Mouse (Mus musculus) embryo, embryonic 11.5 days (tissue): Measurements from ENCODE around the gene Itga9.

Experiments used
- DNase-seq: peaks from one replicate; pipeline ENCODE4 v3.0.0-alpha.2; 2012; ENCODE audit warnings: low read depth, low spot score

Itga9 gene

DNA sequence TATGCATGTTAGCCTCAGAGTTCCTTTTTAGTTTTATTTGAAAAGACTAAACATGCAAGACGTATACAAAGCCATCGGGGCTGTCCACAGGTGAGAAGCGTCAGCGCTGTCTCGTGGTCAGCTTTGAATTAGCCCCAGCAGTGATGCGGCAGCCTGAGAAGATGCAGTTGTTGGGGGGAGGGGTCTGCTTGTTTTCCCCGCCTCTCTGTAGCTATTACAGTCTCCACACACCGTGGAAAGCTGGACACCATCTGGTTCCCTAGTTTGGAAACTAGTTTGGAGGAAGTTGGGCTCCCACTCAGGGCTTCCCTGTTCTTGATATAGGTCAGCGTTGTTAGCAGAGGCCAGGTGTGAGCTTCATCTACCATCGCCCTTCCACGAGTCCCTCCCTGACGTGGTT, 266.5 kb downstream of the Itga9 start:
- no peak for DNase-seq

DNA sequence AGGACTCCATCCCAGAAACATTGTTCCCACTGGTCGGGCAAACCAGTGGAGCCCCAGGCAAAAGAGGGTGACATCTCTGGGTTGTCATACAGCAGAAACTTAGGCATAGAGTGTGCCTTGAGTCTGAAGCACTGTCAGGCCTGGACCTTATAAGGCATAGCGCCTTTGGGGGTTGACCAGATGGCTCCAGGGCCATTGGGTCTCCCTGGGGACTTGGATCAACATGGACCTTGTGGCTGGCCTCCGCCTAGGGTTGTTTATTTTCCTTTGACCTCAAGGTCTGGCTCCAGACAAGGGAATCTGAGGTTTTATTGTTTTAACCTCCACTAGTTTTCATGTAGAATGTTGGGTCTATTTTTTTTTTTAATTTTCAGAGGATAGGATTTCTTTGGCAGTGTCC, 267.1 kb downstream of the Itga9 start:
- no peak for DNase-seq

DNA sequence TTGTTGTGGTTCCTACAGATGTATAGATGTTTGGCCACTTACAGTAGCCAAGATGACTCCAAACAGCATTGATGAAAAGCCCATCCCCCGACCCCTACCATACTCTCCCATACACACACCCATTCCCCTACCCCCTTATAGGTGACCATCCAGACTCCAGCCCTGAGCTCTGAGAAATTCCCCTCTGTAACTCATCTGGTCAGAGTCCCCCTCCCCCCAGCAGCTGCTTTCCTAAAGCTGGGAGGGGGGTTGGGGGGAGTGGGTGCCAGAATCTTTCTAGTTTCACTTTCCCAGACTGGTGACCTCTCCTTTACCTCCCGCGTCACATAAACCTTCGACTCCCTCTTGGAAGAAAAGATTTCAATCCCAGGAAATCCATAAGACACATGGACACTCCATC, 269.2 kb downstream of the Itga9 start:
- no peak for DNase-seq

DNA sequence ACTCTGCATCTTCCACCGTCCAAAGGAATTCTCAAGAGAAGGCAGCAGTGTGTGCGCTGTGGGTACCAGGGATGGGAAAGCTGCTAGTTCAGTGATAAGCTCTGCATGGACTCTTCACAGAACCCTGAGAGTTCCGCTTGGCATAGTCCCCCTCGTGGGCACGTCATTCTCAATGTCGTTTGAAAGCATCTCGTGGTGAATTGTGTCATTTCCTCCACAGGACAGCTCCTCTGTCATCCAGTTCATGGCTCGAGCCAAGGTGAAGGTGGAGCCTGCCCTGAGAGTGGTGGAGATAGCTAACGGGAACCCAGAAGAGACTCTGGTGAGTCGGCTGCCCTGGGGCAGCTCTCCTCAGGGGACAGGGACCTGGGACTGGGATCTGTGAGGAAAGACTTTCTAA, 270.4 kb downstream of the Itga9 start:
- DNase-seq = no peak

DNA sequence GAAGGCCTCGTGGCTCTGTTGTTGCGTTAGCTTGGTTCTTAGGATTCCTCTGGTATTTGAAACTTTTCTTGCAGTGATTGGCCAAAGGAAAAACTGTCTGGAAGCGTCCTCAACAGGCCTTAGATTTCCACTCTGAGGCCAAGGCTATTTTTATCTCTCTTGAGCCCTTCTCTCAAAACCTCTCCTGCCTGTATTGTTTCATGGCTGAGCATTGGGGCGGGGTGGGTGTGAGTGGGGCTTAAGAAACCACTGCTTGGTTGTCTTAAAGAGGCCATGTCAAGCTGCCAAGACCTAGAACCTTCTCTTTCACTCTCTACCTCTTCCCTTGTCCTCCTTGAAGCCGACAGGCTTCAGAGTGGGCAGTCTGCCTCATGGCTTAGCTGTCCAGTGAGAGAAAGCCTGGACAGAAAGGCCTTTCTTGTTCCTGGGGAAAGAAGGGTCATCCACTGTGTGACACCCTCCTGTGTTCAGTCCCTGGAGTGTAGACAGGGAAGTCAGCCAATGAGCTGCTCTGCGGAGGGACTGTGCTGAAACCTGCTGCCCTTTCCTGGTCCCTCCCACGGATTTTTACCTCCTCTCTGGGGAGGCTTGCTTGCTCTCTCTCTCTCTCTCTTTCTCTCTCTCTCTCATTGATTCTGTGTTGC, 271.0 kb downstream of the Itga9 start:
- DNase-seq = no peak

DNA sequence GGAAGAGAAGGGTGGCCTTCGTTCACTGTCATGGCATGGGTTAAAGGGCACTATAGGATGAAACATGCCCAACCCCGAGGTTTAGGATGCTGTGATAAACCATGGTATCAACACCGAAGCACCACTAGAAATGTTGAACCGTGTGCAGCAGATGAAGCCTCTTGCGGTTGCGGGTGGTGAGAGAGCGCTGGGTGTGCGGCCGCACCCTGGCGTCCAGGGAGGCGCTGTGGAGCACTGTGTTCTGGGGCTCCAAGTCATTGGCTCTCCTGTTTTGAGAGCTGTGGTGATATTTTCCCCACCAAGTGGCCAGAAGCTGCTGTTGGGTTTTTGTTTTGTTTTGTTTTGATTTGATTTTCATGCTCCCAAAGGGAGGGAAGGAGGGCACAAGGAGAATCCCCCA, 272.1 kb downstream of the Itga9 start:
- DNase-seq = no peak

DNA sequence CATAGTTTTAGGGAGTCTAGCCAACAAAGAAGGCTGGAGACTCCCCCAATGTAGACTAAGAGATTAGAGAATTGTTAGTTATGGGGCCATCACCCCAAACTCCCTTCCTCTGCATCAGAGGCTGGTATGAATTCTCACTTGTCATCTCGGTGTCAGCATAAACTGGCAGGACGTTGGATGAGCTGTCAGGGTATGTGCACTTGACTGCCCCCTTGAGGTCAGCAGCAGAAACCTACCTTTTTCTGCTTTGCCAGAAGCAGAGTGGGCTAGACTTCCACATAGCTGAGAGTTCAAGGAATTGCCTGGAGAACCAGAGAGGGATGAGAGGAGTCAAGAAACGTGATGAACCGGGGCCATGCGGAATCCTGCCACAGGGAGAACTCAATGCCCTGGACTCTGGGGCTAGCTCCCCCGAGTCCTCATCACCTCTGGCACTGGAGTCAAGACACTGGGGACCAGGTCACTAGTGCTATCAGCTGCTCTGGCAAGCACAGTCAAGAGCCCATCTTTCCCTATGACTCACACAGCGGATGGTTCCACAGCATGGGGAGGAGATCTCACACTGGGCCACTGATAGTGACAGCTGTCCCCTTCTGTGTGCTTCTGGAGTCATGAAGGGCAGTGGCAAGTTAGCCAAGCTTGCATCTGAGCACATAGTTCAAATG, 274.9 kb downstream of the Itga9 start:
- DNase-seq = no peak

DNA sequence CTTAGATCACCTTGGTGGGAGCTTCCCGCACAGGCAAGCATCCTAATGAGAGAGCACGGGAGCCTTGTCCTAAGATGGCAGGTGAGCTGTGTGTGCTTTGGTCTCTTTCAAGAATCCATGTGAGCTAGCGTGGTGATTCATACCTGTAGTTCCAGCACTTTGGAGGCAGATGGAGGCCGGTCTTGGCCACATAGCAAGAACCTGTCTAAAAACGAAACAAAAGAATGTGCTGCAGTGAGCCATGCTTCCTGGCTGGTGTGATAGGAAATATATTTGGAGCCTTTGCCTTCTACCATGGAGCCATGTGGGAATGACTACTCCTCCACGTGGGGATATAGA, 275.4 kb downstream of the Itga9 start:
- no peak for DNase-seq

DNA sequence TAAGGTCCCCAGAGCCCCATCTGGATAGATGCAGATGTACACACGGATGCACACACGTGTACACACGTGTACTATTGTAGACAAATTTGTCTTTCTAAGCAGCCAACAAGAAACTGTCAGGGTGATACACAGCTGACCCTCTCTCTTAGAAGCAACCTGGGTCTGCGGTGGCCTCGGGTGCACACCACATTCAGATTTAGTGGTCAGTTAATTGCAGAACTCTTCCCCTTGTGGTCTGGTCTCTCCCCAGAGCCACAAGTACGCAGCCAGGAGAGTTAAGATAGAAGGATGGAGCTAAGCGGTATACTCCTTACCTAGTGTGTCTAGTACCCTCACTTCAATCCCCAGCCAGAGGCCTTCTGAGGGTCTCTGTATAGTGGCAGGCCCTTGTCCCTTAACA, 276.7 kb downstream of the Itga9 start:
- no peak for DNase-seq

DNA sequence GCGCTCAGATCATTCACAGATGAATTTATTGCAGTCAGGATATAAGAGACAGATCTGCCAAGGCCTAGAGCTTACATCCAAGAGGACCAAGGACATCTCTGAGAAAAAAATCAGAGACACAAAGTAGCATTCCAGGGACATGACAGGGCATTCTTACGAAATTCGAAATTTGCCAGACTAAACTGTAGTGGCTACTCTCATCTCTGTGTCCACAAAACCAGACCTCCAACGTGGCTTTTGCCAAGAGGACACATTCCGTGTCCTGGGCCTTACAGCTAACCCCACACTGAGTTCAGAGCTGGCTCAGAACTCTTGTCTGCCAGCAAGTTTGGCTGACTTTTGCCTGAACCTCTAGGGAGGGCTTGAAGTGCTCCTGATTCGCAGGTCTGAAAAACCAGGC, 279.3 kb downstream of the Itga9 start:
- DNase-seq = no peak

DNA sequence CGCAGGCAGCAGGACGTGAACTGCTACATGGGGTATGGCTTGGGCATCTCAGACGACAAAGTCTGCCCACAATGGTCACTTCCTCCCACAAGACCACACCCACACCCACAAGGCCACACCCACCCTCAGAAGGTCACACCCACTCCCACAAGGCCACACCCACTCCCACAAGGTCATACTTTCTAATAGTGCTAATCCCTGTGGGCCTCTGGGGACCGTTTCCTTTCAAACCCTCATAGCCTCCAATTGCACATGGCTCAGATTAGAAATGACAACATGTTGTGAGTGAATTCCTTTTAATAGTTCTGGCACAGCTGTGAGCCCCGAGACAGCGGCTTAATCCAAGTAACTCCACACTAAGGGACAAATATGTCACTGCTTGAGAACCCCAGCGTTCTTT, 280.7 kb downstream of the Itga9 start:
- DNase-seq = no peak

DNA sequence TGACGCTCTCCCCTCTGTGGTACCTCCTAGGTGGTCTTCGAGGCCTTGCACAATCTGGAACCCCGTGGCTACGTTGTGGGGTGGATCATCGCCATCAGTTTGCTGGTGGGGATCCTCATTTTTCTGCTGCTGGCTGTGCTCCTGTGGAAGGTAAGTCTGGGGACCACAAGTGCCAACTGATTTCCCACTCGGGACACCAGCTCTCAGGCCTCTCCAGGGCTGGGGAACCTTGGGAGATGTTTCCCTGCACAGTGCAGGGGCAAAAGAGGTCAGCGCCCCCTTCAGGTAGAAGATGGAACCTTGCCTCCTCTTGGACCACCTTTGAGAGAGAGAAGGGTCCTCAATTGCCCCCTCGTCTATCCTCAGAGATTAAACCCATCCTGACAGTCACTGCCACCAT, 281.2 kb downstream of the Itga9 start:
- DNase-seq = no peak

DNA sequence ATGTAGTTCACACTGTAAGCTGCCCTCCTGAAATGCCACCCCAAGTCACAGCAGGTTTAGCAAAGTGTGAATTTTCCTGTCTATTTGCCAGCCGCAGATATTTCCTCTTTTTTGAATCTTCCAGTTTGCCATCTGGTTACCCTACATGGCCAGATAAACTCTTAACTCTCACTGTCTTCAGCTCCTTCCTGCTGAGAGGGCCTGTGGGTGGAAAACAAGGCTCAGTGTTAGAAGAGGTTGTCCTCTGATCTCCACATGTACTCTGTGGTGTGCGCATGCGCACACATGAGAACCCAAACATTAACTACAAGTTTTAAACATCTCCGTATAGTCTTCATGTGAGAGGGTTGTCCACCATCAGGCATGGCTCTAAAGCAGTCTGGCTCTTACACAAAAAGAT, 283.7 kb downstream of the Itga9 start:
- no peak for DNase-seq

DNA sequence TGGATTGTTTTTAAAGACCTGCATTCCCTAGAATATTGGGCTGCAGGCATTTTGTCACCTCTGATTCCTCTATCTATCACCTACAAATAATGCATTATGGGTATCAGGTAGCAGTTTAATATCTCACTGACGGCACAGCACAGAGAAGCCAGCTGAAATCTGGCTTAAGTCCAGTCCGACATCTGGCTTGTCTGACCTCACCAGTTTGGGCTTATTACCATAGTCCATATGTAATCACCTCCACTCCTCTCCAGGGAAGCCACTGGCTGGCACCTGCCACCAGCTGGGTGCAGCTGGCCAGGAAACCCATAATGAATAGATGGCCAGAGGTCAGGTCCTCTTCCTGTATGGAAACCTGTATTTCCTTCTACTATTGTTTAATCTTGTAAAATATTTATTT, 284.2 kb downstream of the Itga9 start:
- DNase-seq = no peak

DNA sequence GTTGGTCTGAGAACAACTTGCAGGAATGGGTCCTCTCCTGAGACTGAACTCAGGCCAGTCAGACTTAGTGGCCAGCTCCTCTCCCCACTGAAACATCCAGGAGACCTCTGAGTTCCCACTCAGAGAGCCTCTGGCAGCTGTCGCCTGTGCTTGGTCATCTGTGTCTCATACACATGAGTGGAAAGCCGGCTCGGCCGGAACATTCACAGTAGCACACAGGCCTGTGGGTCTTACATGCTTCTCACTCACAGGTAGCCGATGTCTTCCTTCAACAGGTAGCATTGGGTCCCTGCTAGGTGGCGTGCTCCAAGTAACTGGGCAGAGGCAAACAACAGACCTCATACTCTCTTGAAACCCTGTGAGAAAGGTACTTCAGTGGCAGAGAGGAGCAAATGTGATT, 284.6 kb downstream of the Itga9 start:
- no peak for DNase-seq

DNA sequence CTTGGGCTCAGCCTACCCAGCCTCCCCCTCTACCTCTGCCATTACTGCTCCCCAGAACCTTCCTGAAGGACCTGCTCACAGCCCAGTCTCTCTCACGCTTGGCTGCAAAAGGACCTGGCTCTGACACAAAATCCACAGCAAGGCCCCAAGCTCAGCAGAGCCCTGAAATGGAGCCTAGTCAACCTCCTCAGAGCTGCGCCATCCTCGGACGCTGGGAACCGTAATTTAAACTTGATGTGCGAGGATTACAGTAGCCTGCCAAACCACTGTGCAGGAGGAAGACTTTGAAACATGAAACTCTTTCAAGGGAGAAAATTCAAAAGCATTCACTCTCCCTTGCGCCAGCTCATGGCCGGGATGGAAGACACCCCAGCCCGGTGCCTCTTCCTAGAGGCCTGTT, 285.1 kb downstream of the Itga9 start:
- no peak for DNase-seq

DNA sequence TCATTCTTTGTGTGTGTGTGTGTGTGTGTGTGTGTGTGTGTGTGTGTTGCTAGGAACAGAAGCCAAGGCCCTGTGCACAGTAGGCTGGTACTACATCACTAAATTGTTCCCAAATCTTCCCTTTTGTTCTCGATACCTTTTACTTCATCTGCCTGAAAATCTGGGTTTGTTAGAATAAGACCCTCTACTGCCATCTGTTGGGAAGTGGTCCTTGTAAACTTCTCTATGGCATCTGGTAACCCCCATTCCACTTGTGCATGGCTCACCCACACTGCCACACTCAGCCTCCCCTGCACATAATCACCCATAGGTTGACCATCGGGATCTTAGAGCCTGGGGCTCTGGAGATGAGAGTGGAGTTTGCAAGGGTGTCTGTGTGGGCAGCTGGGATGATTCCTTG, 288.6 kb downstream of the Itga9 start:
- DNase-seq = no peak

DNA sequence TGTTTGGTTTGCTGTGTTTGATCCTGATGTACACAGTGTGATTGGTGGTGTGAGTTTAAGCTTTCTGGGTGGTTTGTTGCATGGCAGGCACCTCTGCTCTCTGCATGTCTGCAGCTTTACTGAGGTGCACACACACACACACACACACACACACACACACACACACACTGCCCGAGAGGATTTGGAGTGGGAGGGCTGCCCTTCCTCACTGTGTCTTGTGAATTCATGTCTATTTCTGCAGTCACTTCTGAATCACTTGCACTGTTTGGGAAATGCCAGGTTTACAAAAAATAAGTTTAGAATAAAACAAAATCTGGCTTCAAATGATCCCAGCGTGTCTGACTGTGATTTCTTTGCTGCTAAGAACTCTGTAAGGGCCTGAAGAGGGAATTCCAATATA, 294.2 kb downstream of the Itga9 start:
- DNase-seq = no peak

DNA sequence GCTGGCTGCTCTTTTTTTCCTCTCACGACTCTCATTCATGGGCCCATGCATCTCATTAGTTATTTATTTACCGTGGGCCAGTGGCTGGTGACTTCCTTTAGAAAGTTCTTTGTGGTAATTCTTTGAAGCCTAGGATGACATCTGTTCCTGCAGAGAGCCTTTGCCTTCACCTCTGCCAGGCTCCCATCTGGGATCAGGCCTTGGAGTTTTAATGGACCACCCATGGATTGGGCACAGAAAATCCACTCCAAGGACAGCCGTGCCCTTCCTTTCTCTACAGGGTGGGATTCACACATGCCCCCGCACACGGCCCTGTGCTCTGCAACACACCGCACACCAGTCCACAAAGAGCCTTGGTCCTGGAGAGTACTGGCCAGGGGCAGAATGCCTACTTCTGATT, 295.4 kb downstream of the Itga9 start:
- DNase-seq = no peak

DNA sequence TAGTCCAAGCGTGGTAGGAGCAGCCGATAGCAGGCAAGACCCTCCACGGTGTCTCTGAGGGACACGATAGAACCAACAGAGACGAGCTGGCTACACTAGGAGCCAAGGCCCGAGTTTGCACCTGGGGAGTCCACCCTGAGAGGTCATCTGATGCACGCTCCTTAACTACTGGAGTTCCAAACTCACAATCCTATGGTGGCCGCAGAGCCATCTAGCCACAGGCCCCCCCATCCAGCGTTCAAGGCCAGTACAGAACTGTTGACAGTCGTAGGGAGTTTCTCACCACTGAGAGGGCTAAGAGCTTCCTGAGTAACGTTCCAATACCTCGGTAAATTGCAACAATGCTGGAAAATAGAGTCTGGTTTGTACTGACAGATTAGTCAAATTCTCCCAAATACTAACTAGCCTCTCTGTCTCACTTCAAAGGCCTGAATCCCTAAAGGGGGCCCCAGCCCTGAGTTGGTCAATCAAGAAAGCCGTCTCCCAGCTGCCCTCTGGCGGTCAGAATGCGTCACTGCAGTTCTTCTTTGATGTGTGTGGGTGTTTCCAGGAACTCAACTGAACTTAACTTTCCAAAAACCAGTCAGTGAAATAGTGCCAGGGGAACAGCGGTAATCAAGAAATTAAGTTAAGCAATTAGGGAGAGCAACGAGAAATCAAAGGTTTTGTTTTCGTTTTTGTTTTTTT, 301.6 kb downstream of the Itga9 start:
- DNase-seq = peak; percentile 67

DNA sequence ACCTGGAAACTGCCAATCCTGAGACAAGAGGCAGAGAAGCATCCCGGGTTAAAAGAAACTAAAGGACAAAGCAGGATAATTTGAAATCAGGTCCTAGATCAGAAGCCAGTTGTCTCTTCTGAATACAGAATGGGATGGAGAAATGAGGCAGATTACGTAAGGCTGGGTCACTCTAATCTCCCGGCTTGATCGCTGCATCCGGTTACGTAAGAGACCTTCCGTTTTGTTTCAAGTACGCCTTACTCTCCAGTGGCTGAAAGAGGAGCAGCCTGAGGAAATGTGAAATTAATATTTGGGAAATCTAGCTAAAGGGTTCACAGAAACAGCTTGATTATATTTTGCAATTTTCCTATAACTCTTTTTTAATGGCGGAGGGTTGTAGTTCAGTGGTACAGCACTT, 306.6 kb downstream of the Itga9 start:
- no peak for DNase-seq

DNA sequence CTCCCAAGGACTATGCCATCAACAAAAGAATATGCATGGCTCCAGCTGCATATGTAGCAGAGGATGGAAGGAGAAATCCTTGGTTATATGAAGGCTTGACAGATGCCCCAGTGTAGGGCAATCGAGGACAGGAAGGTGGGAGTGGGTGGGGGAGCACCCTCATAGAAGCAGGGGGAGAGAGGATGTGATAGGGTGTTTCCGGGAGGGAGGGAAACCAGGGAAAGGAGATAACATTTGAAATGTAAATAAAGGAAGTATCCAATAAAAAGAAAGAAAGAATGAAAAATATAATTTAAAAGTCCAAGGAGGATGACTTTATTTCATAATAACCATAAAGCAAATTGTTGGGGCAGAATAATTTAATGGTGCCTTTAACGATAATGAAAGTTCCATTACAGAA, 307.1 kb downstream of the Itga9 start:
- no peak for DNase-seq

DNA sequence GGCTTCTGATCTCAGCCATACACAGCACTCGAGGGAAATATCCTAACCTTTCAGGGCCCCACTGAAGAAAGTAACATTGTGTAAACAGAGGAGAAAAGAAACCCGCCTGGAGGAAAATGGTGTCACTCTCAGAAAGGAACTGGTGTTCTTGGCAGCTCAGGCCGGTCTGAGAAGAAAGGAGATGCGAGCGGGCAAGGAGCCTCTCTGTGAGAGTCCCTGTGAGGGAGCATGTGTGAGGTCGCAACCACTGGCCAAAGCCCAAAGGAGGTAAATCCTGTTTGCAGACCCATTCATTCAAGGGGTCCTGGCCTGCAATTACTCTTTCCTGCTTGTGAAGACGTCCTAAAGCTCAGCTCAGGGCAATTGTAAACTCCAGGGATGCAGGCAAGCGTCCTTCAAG, 308.1 kb downstream of the Itga9 start:
- no peak for DNase-seq
